Mouse (Mus musculus) right cerebral cortex, postnatal 25 days (tissue): ENCODE results near the gene Nlrp1a.

Experiments
- DNase-seq: peaks from one replicate; pipeline ENCODE4 v3.0.0; 2022

Nlrp1a gene

GRCm38 (mm10) chr11:71144661-71145060, at the start of gene Nlrp1a:
Gene Nlrp1a (minus strand): TSS chr11:71144704.
- DNase-seq: no peak

- no peak for DNase-seq
Observed at GRCm38 (mm10) chr11:71169633-71170032, 25.1 kb upstream of the Nlrp1a start.

GRCm38 (mm10) chr11:71164139-71164538, 19.6 kb upstream of the Nlrp1a start:
- DNase-seq: no peak

GRCm38 (mm10) chr11:71159439-71160136, 15.1 kb upstream of the Nlrp1a start:
- no peak for DNase-seq

- DNase-seq: no peak
Observed at GRCm38 (mm10) chr11:71155272-71155671, 10.8 kb upstream of the Nlrp1a start.

GRCm38 (mm10) chr11:71142031-71142430, 2.5 kb downstream of the Nlrp1a start:
- no peak for DNase-seq

- no peak for DNase-seq
Observed at GRCm38 (mm10) chr11:71107128-71107527, 37.4 kb downstream of the Nlrp1a start.

GRCm38 (mm10) chr11:71106261-71107021, 38.1 kb downstream of the Nlrp1a start:
- DNase-seq: no peak

GRCm38 (mm10) chr11:71103931-71104330, 40.6 kb downstream of the Nlrp1a start:
- DNase-seq: no peak

- no peak for DNase-seq
Observed at GRCm38 (mm10) chr11:71076342-71076741, 68.2 kb downstream of the Nlrp1a start.

- no peak for DNase-seq
Observed at GRCm38 (mm10) chr11:71052554-71052953, 92.0 kb downstream of the Nlrp1a start.
